In the genomic region with DNA sequence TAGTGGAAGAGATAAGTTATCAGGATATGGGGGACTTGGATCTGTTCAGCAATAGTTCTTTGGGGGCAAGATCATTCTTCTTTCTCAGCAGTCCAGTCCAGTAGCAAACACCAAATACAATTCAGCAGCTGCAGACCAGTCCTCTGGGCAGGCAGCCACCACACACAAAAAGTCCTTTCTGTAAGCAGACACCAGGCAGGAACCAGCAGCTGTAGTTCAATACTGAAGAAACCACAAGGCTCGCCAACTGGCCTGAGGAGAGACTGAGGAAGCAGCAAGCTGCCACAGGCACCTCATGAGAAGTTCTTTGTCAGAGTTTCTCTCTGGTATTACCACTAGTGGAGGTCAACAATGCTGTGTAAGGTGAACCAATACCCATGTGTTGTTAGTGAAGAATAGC, we compare ENCODE assay signal across 17 mouse cellular contexts.
DNase-seq lines count a peak whose midpoint lies in the region; TF ChIP-seq lines count a peak whose summit lies in the region.
"Had no signal": no experiment of that assay in that cellular context is flagged by ENCODE, and none has a peak within 500 bp of the region (broad histone marks: within the 10 kb centered on the region; RNA-seq: fewer than 3 reads in every experiment).

No protein-coding gene starts in this region.

- TF ChIP-seq CTCF in thymus, adult 2 months (IDR thresholded peaks at IDR 0.05; ENCODE audit: borderline replicate concordance, control insufficient read depth, extremely low read depth, insufficient read depth, low read length, poor library complexity) = no peak

- no peak overlapping the region for H3K27ac ChIP-seq in thymus, adult 2 months (ENCODE audit: control insufficient read depth, insufficient read depth, low read length)
- H3K27ac ChIP-seq: embryonic facial prominence, embryonic 12.5 days; forebrain, embryonic 12.5 days; heart, embryonic 13.5 days had no signal

- H3K4me3 ChIP-seq in thymus, adult 2 months (ENCODE audit: control insufficient read depth, insufficient read depth, low read length) = no peak overlapping the region
- H3K4me3 ChIP-seq: embryonic facial prominence, embryonic 12.5 days; forebrain, embryonic 12.5 days; heart, embryonic 13.5 days had no signal

- H3K36me3 ChIP-seq in thymus, adult 2 months (ENCODE audit: control insufficient read depth, insufficient read depth, low read length) = no peaks in the 10 kb centered on the region
- H3K36me3 ChIP-seq: embryonic facial prominence, embryonic 12.5 days; forebrain, embryonic 12.5 days; heart, embryonic 13.5 days had no signal

- WGBS in thymus, adult 2 months = 62% methylated on average over 1 of the region's 1 CpGs

- H3K4me1 ChIP-seq in thymus, adult 2 months (replicated peaks; ENCODE audit: control insufficient read depth, insufficient read depth, low read length) = peaks cover 7% of the 10 kb centered on the region

- no peaks in the 10 kb centered on the region for H3K27me3 ChIP-seq in thymus, adult 2 months (ENCODE audit: control insufficient read depth, insufficient read depth, low read length)
- H3K27me3 ChIP-seq: CH12.LX; embryonic facial prominence, embryonic 12.5 days; forebrain, embryonic 12.5 days; heart, embryonic 13.5 days had no signal

- peak; percentile 35 for DNase-seq in gastrocnemius, postnatal 10 days
- no peak for DNase-seq in gastrocnemius, postnatal 25 days
- peak; percentile 26 to 45 for DNase-seq in layer of hippocampus, postnatal 10 days (ENCODE audit: low spot score in 2 of 2)
- DNase-seq in layer of hippocampus, adult 9-10 months (ENCODE audit: low spot score) = no peak
- peak; percentile 56 to 62 for DNase-seq in right cerebral cortex, postnatal 10 days (ENCODE audit: low spot score in 2 of 2)
- DNase-seq in right cerebral cortex, postnatal 25 days = no peak
- DNase-seq in thymus, adult 2 months = no peak
- DNase-seq: adrenal gland, adult 2 months; adrenal gland, postnatal 25 days; cerebellum, adult 2 months; cerebellum, postnatal 14 days; embryo, embryonic 11 days; heart, postnatal 36 days had no signal

- no peak for TF ChIP-seq POLR2A in thymus, adult 2 months (IDR thresholded peaks at IDR 0.05; ENCODE audit: control insufficient read depth, extremely low read depth, insufficient read depth, low read length, poor library complexity)

Comparison
In these comparisons a context has a peak if more than half of its experiments do, and no peak if none do; other contexts are left out.
1. DNase-seq: peak in gastrocnemius, postnatal 10 days (single experiment), layer of hippocampus, postnatal 10 days (2 of 2) and right cerebral cortex, postnatal 10 days (2 of 2); none in gastrocnemius, postnatal 25 days (single experiment), layer of hippocampus, adult 9-10 months (single experiment), right cerebral cortex, postnatal 25 days (single experiment) and thymus, adult 2 months (single experiment).